Mouse (Mus musculus) testis, adult 2 months (tissue): ENCODE measurements around the gene Rbm8a2.

Source experiments
- CTCF ChIP-seq: fragments of 200-500 bp; IDR thresholded peaks from 2 replicates; pipeline ENCODE4 v1.5.1; 2012; ENCODE audit warnings: low read depth, mild to moderate bottlenecking, inconsistent platforms, low read length, moderate library complexity; ENCODE audit not compliant: control insufficient read depth, insufficient read depth, insufficient replicate concordance
- POLR2A ChIP-seq: fragments of 200-500 bp; IDR thresholded peaks from 2 replicates; pipeline ENCODE4 v1.6.1; 2012; ENCODE audit warnings: low read depth, mild to moderate bottlenecking, inconsistent platforms, low read length, moderate library complexity; ENCODE audit not compliant: control insufficient read depth

DNA sequence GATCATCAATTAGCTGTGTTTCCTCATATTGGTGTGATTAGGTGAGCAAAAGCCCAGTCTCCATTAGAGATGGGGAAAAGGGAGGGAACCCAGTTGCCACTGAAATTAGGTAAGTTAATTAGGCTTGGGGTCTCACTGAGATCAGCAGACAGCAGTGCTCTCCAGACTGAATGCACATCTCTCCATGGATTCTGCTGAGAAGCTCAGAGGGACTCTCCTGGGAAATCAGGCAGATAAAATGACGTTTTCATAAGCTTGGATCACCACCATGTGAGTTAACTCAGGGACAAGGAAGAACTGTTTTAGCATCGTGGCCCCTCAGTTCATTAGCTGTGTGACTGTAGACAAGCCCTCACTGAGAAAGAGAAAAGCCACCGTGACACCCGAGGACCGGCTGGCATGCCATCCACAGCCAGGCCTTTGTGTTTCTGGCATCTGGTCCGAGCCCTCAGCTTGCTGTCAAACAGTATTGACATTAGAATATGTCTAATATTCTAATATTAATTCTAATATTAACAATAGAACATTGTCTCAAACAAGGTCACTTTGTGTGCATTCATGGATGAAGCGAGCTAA is 18.2 kb upstream of the Rbm8a2 start:
- TF ChIP-seq POLR2A (no peak), CTCF (no peak)
